Mouse (Mus musculus): ENCODE results near the gene Aff1.

GRCm38 (mm10) chr5:103898310-103898709 is 206.1 kb downstream of the Aff1 start:
- TF ChIP-seq CTCF (conservative IDR thresholded peaks at IDR 0.05; ENCODE audit: insufficient read depth, insufficient read length, low read depth, low read length), result no peak
- TF ChIP-seq POLR2A (IDR thresholded peaks at IDR 0.05; ENCODE audit: low read depth, low read length), result no peak

All from kidney, adult 2 months (tissue).